In genomic region chr9:74970591-74970990, GRCm38 (mm10) we compare ENCODE assay signal across 22 mouse cellular contexts.
"Had no signal": no experiment of that assay in that cellular context is flagged by ENCODE, and none has a peak within 500 bp of the region (broad histone marks: within the 10 kb centered on the region; RNA-seq: fewer than 3 reads in every experiment).

No protein-coding gene starts in this region.

- H3K27ac ChIP-seq: intestine, embryonic 15.5 days; kidney, embryonic 15.5 days; limb, embryonic 10.5 days; limb, embryonic 13.5 days; liver, embryonic 13.5 days; lung, embryonic 15.5 days; macrophage; midbrain, embryonic 12.5 days; midbrain, embryonic 15.5 days; neural tube, embryonic 12.5 days; neural tube, embryonic 15.5 days; stomach, postnatal 0 days had no signal

- H3K4me3 ChIP-seq: intestine, embryonic 15.5 days; kidney, embryonic 15.5 days; limb, embryonic 10.5 days; limb, embryonic 13.5 days; liver, embryonic 13.5 days; lung, embryonic 15.5 days; midbrain, embryonic 12.5 days; midbrain, embryonic 15.5 days; neural tube, embryonic 12.5 days; neural tube, embryonic 15.5 days had no signal

- DNase-seq: kidney, adult 11 months; kidney, adult 8-10 months; kidney, postnatal 10 days; layer of hippocampus, adult 9-11 months; liver; liver, embryonic 13.5 days; right cerebral cortex, postnatal 14 days; right cerebral cortex, postnatal 4 days; thymus, adult 2 months; thymus, postnatal 14 days; thymus, postnatal 4 days had no signal
